Mouse (Mus musculus): Measurements from ENCODE around the gene B3gnt3. TPM values are rescaled to one million over a fixed set of nuclear protein-coding genes. Genes with fewer than 3 reads are reported as not detected.

The B3gnt3 gene
- total and polyA plus RNA-seq, 3 experiments: 0.19 to 0.84 TPM; not detected in 1

DNA sequence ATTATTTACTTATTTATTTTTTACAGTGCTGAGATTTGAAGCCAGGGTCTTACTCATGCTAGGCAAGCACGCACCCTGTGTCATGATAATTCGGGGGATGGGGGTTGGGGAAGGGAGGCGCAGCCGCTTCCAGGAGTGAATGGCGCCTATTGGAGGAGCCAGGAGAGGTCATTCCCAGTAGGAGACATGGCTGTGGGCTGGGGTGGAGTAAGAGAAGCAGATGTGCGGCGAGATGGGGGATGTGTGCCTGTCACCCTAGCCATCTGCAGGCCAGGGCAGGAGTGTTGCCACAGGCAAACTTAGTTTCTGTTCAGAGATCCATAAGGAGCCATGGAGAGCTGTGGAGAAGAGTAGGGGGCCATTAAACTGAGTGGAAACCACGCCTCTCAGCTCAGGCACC, 14.0 kb downstream of the B3gnt3 start:
- Histone ChIP-seq H3K27ac (ENCODE audit: control insufficient read depth, low read depth, low read length) (no peak overlapping the region), H3K4me1 (ENCODE audit: control insufficient read depth in 1 of 2, insufficient read depth in 2 of 2, low read length in 2 of 2) (no peaks in the 10 kb centered on the region), H3K4me3 (ENCODE audit: control insufficient read depth in 1 of 2, insufficient read depth in 1 of 2, low read depth in 2 of 2, low read length in 2 of 2) (no peak overlapping the region), H3K9me3 (replicated peaks; ENCODE audit: insufficient read depth, low read length) (no peaks in the 10 kb centered on the region), H3K36me3 (ENCODE audit: control insufficient read depth in 1 of 2, insufficient read depth in 2 of 2, low read length in 2 of 2) (no peaks in the 10 kb centered on the region), H3K27me3 (ENCODE audit: control insufficient read depth in 1 of 2, insufficient read depth in 2 of 2, low read length in 2 of 2) (no peaks in the 10 kb centered on the region), H3K9ac (ENCODE audit: control insufficient read depth, low read depth, low read length, poor library complexity, severe bottlenecking) (no peak overlapping the region), H3K79me2 (ENCODE audit: control insufficient read depth, insufficient read depth, low read length, poor library complexity) (no peaks in the 10 kb centered on the region)
- no peak for TF ChIP-seq UBTF (IDR thresholded peaks at IDR 0.05; ENCODE audit: borderline replicate concordance, insufficient read depth, low read depth, low read length)
- no peak for TF ChIP-seq ZKSCAN1 (IDR thresholded peaks at IDR 0.05; ENCODE audit: low read depth, low read length)
- no peak for TF ChIP-seq E2F4 (IDR thresholded peaks at IDR 0.05; ENCODE audit: borderline replicate concordance, low read depth, low read length)
- TF ChIP-seq POLR2AphosphoS2 (IDR thresholded peaks at IDR 0.05; ENCODE audit: low read length): no peak
- no peak for TF ChIP-seq MAFK (IDR thresholded peaks at IDR 0.05; ENCODE audit: borderline replicate concordance, low read depth, low read length)
- TF ChIP-seq MYB (IDR thresholded peaks at IDR 0.05; ENCODE audit: low read depth, low read length): no peak
- TF ChIP-seq ZNF384 (IDR thresholded peaks at IDR 0.05; ENCODE audit: low read depth, low read length): no peak
- TF ChIP-seq EP300 (IDR thresholded peaks at IDR 0.05; ENCODE audit: low read depth in 1 of 2, low read length in 2 of 2): no peak
- TF ChIP-seq NELFE (IDR thresholded peaks at IDR 0.05; ENCODE audit: low read depth, low read length): no peak
- no peak for TF ChIP-seq HCFC1 (IDR thresholded peaks at IDR 0.05; ENCODE audit: low read depth, low read length)
- TF ChIP-seq USF2 (IDR thresholded peaks at IDR 0.05; ENCODE audit: borderline replicate concordance in 1 of 2, insufficient read depth in 1 of 2, low read depth in 1 of 2, low read length in 2 of 2): no peak
- TF ChIP-seq SMC3 (IDR thresholded peaks at IDR 0.05; ENCODE audit: low read depth, low read length): no peak
- TF ChIP-seq RAD21 (IDR thresholded peaks at IDR 0.05; ENCODE audit: low read depth, low read length): no peak
- no peak for TF ChIP-seq CHD1 (IDR thresholded peaks at IDR 0.05; ENCODE audit: low read depth, low read length)
- no peak for TF ChIP-seq GATA1 (IDR thresholded peaks at IDR 0.05; ENCODE audit: low read depth, low read length)
- no peak for TF ChIP-seq ZMIZ1 (IDR thresholded peaks at IDR 0.05; ENCODE audit: low read depth, low read length)
- TF ChIP-seq POLR2A (IDR thresholded peaks at IDR 0.05; ENCODE audit: control insufficient read depth in 1 of 2, insufficient read depth in 1 of 2, low read depth in 1 of 2, low read length in 2 of 2, poor library complexity in 1 of 2): no peak
- TF ChIP-seq MAX (IDR thresholded peaks at IDR 0.05; ENCODE audit: low read length): no peak
- TF ChIP-seq MXI1 (IDR thresholded peaks at IDR 0.05; ENCODE audit: low read depth, low read length): no peak
- no peak for DNase-seq (ENCODE audit: low read depth, low spot score)

DNA sequence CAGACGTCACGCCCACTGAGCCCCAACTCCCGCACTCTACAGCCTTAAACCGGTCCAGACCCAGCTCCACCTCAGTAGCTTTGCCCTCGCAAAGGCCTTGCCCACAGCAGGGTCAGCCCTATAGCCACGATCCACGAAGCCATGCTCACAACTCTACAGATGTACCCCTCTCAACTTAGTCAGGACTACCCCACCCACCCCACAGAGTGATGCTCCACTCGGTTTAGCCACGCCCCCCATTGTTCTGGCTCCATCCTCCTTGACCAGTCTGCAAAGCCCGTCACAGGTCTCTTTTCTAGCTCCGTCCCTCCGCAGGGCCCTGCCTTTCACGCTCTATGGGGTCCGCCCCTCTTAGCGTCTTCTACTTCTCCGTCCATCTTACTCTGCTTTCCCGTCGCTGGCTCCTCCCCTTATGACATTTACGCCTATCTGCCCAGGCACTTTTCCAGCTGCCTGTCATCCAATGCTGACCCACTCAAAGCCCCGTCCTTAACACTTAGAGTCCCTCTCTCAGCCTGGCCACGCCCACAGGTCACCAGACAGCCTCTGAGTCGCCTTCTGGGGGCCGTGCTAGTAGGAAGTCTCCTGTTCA, 15.3 kb downstream of the B3gnt3 start:
- no peaks in the 10 kb centered on the region for H3K9me3 ChIP-seq (replicated peaks; ENCODE audit: insufficient read depth, low read length)
- H3K27ac ChIP-seq (ENCODE audit: control insufficient read depth, low read depth, low read length): no peak overlapping the region
- H3K27me3 ChIP-seq (ENCODE audit: control insufficient read depth in 1 of 2, insufficient read depth in 2 of 2, low read length in 2 of 2): no peaks in the 10 kb centered on the region
- H3K79me2 ChIP-seq (ENCODE audit: control insufficient read depth, insufficient read depth, low read length, poor library complexity): no peaks in the 10 kb centered on the region
- H3K4me3 ChIP-seq (ENCODE audit: control insufficient read depth in 1 of 2, insufficient read depth in 1 of 2, low read depth in 2 of 2, low read length in 2 of 2): no peak overlapping the region
- H3K9ac ChIP-seq (ENCODE audit: control insufficient read depth, low read depth, low read length, poor library complexity, severe bottlenecking): no peak overlapping the region
- H3K36me3 ChIP-seq (ENCODE audit: control insufficient read depth in 1 of 2, insufficient read depth in 2 of 2, low read length in 2 of 2): no peaks in the 10 kb centered on the region
- no peaks in the 10 kb centered on the region for H3K4me1 ChIP-seq (ENCODE audit: control insufficient read depth in 1 of 2, insufficient read depth in 2 of 2, low read length in 2 of 2)
- no peak for DNase-seq (ENCODE audit: low read depth, low spot score)
- TF ChIP-seq RCOR1 (IDR thresholded peaks at IDR 0.05; ENCODE audit: low read depth, low read length) (no peak), ZMIZ1 (IDR thresholded peaks at IDR 0.05; ENCODE audit: low read depth, low read length) (no peak), UBTF (IDR thresholded peaks at IDR 0.05; ENCODE audit: borderline replicate concordance, insufficient read depth, low read depth, low read length) (no peak), NRF1 (IDR thresholded peaks at IDR 0.05; ENCODE audit: insufficient read depth, low read depth, low read length, poor library complexity, severe bottlenecking) (no peak), MEF2A (IDR thresholded peaks at IDR 0.05; ENCODE audit: extremely low read depth, insufficient replicate concordance, low read depth, low read length, poor library complexity, severe bottlenecking) (no peak), MYC (IDR thresholded peaks at IDR 0.05; ENCODE audit: low read depth, low read length) (no peak), ELF1 (IDR thresholded peaks at IDR 0.05; ENCODE audit: low read depth, low read length) (no peak), BHLHE40 (IDR thresholded peaks at IDR 0.05; ENCODE audit: borderline replicate concordance, low read depth, low read length) (no peak), USF1 (IDR thresholded peaks at IDR 0.05; ENCODE audit: low read depth, low read length) (no peak), POLR2AphosphoS5 (IDR thresholded peaks at IDR 0.05; ENCODE audit: borderline replicate concordance, low read depth, low read length) (no peak), MAZ (IDR thresholded peaks at IDR 0.05; ENCODE audit: low read depth, low read length) (no peak), SIN3A (IDR thresholded peaks at IDR 0.05; ENCODE audit: low read length) (no peak), NELFE (IDR thresholded peaks at IDR 0.05; ENCODE audit: low read depth, low read length) (no peak), ZKSCAN1 (IDR thresholded peaks at IDR 0.05; ENCODE audit: low read depth, low read length) (no peak), USF2 (IDR thresholded peaks at IDR 0.05; ENCODE audit: borderline replicate concordance in 1 of 2, insufficient read depth in 1 of 2, low read depth in 1 of 2, low read length in 2 of 2) (no peak), TCF12 (IDR thresholded peaks at IDR 0.05; ENCODE audit: low read depth, low read length) (no peak), POLR2A (IDR thresholded peaks at IDR 0.05; ENCODE audit: control insufficient read depth in 1 of 2, insufficient read depth in 1 of 2, low read depth in 1 of 2, low read length in 2 of 2, poor library complexity in 1 of 2) (no peak)
